Mouse (Mus musculus) ES-Bruce4 (cell line): ENCODE results near the gene Zdhhc1. TPM values are rescaled to one million over a fixed set of nuclear protein-coding genes. Genes with fewer than 3 reads are reported as not detected.

Experiments used
- H3K27ac ChIP-seq: 2 replicates; pipeline ENCODE4 v1.5.1; 2012; ENCODE audit warnings: low read length, inconsistent platforms; ENCODE audit not compliant: insufficient read depth
- H3K27me3 ChIP-seq: 2 replicates; pipeline ENCODE4 v1.6.1; 2012; ENCODE audit warnings: mild to moderate bottlenecking, low read length, inconsistent platforms; ENCODE audit not compliant: control insufficient read depth, poor library complexity, insufficient read depth, severe bottlenecking
- H3K36me3 ChIP-seq: 2 replicates; pipeline ENCODE4 v1.6.1; 2012; ENCODE audit warnings: inconsistent platforms, mild to moderate bottlenecking, low read length, moderate library complexity; ENCODE audit not compliant: control insufficient read depth, poor library complexity, insufficient read depth, severe bottlenecking
- H3K4me1 ChIP-seq: one replicate; pipeline ENCODE4 v1.8.1; 2011; ENCODE audit warnings: low read length; ENCODE audit not compliant: control insufficient read depth, insufficient read depth
- H3K4me3 ChIP-seq: 2 replicates; pipeline ENCODE4 v1.5.1; 2011; ENCODE audit warnings: low read depth, mild to moderate bottlenecking, low read length
- H3K9ac ChIP-seq: 2 replicates; pipeline ENCODE4 v1.6.1; 2012; ENCODE audit warnings: low read depth, mild to moderate bottlenecking, inconsistent platforms; ENCODE audit not compliant: poor library complexity, severe bottlenecking
- H3K9me3 ChIP-seq: replicated peaks from 2 replicates; pipeline ENCODE4 v1.6.1; 2012; ENCODE audit warnings: mild to moderate bottlenecking, low read length, inconsistent platforms; ENCODE audit not compliant: control insufficient read depth, poor library complexity, insufficient read depth, severe bottlenecking
- CTCF ChIP-seq: IDR thresholded peaks from one replicate; pipeline ENCODE4 v1.8.1; 2011; ENCODE audit warnings: low read depth, low read length
- EP300 ChIP-seq: IDR thresholded peaks from 2 replicates; pipeline ENCODE4 v1.6.1; 2011; ENCODE audit warnings: low read depth, low read length; ENCODE audit not compliant: insufficient read depth
- POLR2A ChIP-seq: IDR thresholded peaks from one replicate; pipeline ENCODE4 v1.8.1; 2011; ENCODE audit warnings: low read length; ENCODE audit not compliant: insufficient read depth
- polyA plus RNA-seq: library from polyadenylated mRNA; stranded (reverse); fragments of >200 nt; gene quantifications from 2 replicates; pipeline ENCODE4 v1.2.4, GENCODE M21; 2011; ENCODE audit warnings: low read depth; ENCODE audit not compliant: missing spikeins, insufficient read depth, insufficient read length

The Zdhhc1 gene
- polyA plus RNA-seq, 1 experiment, result 9.2 TPM

GRCm38 (mm10) chr8:105451903-105452603, 44.6 kb downstream of the Zdhhc1 start:
- no peak overlapping the region for H3K9ac ChIP-seq
- H3K9me3 ChIP-seq, result no peaks in the 10 kb centered on the region
- TF ChIP-seq CTCF (no peak), EP300 (no peak), POLR2A (no peak)
- no peaks in the 10 kb centered on the region for H3K27me3 ChIP-seq
- no peak overlapping the region for H3K4me3 ChIP-seq
- H3K27ac ChIP-seq, result no peak overlapping the region
- H3K36me3 ChIP-seq, result no peaks in the 10 kb centered on the region
- no peaks in the 10 kb centered on the region for H3K4me1 ChIP-seq

- H3K4me1 ChIP-seq, result no peaks in the 10 kb centered on the region
- no peak overlapping the region for H3K9ac ChIP-seq
- H3K4me3 ChIP-seq, result no peak overlapping the region
- no peaks in the 10 kb centered on the region for H3K9me3 ChIP-seq
- no peaks in the 10 kb centered on the region for H3K36me3 ChIP-seq
- H3K27ac ChIP-seq, result no peak overlapping the region
- no peaks in the 10 kb centered on the region for H3K27me3 ChIP-seq
- TF ChIP-seq POLR2A, result no peak
- TF ChIP-seq EP300, result no peak
- TF ChIP-seq CTCF, result no peak
Observed at GRCm38 (mm10) chr8:105450977-105451376, 45.7 kb downstream of the Zdhhc1 start.

DNA sequence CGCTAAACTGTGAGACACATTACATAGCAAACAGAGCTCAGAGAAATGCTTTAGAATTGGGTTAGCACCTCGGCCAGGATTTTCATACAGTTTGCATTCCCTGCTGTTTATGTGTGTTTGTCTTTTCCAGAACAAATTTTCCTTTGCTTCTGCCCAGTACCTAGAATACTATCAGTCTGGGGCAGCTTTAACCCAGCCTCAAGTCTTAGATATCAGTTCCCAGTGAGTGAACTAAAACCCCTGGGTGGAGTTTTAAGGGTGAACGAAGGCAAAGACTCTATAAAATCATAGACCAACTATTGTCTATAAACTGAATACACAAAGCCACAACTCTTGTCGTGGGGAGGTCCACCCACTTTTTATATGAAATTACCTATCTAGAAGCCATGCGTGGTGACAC, 48.1 kb downstream of the Zdhhc1 start:
- Histone ChIP-seq H3K9me3 (no peaks in the 10 kb centered on the region), H3K36me3 (no peaks in the 10 kb centered on the region), H3K9ac (no peak overlapping the region), H3K27me3 (no peaks in the 10 kb centered on the region), H3K4me1 (no peaks in the 10 kb centered on the region), H3K27ac (no peak overlapping the region), H3K4me3 (no peak overlapping the region)
- TF ChIP-seq EP300, result no peak
- no peak for TF ChIP-seq CTCF
- no peak for TF ChIP-seq POLR2A

- H3K27me3 ChIP-seq, result no peaks in the 10 kb centered on the region
- no peak overlapping the region for H3K27ac ChIP-seq
- TF ChIP-seq CTCF (no peak), EP300 (no peak)
- no peaks in the 10 kb centered on the region for H3K4me1 ChIP-seq
- H3K9ac ChIP-seq, result no peak overlapping the region
- no peaks in the 10 kb centered on the region for H3K36me3 ChIP-seq
- H3K4me3 ChIP-seq, result no peak overlapping the region
- H3K9me3 ChIP-seq, result no peaks in the 10 kb centered on the region
Observed at GRCm38 (mm10) chr8:105448188-105448587, 48.5 kb downstream of the Zdhhc1 start.

DNA sequence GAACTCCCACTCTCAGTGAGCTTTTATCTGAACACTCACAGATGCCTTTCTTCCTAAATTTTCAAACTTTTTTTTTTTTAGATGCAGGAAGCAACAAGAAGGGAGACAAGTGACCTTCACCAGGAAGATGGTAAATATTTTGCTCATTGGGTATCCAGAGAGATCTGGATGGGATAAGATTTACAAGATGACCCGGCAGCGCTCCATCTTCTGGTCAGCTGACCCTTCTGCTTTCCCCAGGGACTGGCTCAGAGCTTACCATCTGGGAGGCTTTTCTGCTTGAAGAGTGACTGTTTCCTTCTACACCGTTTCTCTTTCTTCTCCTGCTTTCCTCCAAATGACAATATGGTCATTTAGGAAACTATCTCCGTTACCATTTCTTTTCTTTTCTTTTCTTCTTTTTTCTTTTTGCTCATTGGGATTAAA, 50.6 kb downstream of the Zdhhc1 start:
- no peak overlapping the region for H3K4me3 ChIP-seq
- no peak overlapping the region for H3K27ac ChIP-seq
- H3K9ac ChIP-seq, result no peak overlapping the region

GRCm38 (mm10) chr8:105445296-105446126, 51.2 kb downstream of the Zdhhc1 start:
- TF ChIP-seq POLR2A (no peak), EP300 (no peak), CTCF (no peak)
- no peak overlapping the region for H3K27ac ChIP-seq
- no peaks in the 10 kb centered on the region for H3K27me3 ChIP-seq
- H3K4me1 ChIP-seq, result no peaks in the 10 kb centered on the region
- H3K36me3 ChIP-seq, result no peaks in the 10 kb centered on the region
- H3K9me3 ChIP-seq, result no peaks in the 10 kb centered on the region
- H3K9ac ChIP-seq, result no peak overlapping the region
- H3K4me3 ChIP-seq, result no peak overlapping the region

More for the DNA sequence above, 50.6 kb downstream of the Zdhhc1 start:
- Histone ChIP-seq H3K4me1 (no peaks in the 10 kb centered on the region), H3K27me3 (no peaks in the 10 kb centered on the region), H3K36me3 (no peaks in the 10 kb centered on the region), H3K9me3 (no peaks in the 10 kb centered on the region)
- no peak for TF ChIP-seq POLR2A
